Mouse (Mus musculus): ENCODE results near the gene Spag17.
A peak's percentile ranks its signal among the peaks of the same experiment; 100 is the strongest.

Spag17 gene

GRCm38 (mm10) chr3:100164991-100165390 is 279.8 kb downstream of the Spag17 start:
- no peak for DNase-seq

GRCm38 (mm10) chr3:100176031-100176430 is 290.8 kb downstream of the Spag17 start:
- no peak for DNase-seq

GRCm38 (mm10) chr3:100180471-100180870 is 295.3 kb downstream of the Spag17 start:
- no peak for DNase-seq

GRCm38 (mm10) chr3:100189444-100189843 is 304.2 kb downstream of the Spag17 start:
- DNase-seq, result peak in 1 of 2 experiments; percentile 4

- DNase-seq, result no peak
These were observed 304.7 kb downstream of the Spag17 start for GRCm38 (mm10) chr3:100189861-100190260.

Measured in thymus, adult 18-20 months (tissue).